Mouse (Mus musculus) embryonic facial prominence, embryonic 14.5 days (tissue): ENCODE results near the gene Gm11437. TPM values are rescaled to one million over a fixed set of nuclear protein-coding genes. Genes with fewer than 3 reads are reported as not detected.

ENCODE experiments used
- ATAC-seq: fragments of 200-750 bp; cut with Nextera tagmentation; 2 replicates; pipeline ENCODE4 v1.8.0; 2017; ENCODE audit warnings: low read depth, moderate number of reproducible peaks, moderate TSS enrichment
- DNase-seq: peaks from one replicate; pipeline ENCODE4 v3.0.0-alpha.2; 2015; ENCODE audit warnings: low spot score
- H3K27ac ChIP-seq: fragments of 300-500 bp; sonication (generic); replicated peaks from 2 replicates; pipeline ENCODE4 v1.5.1; 2014; ENCODE audit warnings: low read depth, mild to moderate bottlenecking, low read length, moderate library complexity
- H3K27me3 ChIP-seq: fragments of 300-500 bp; sonication (generic); replicated peaks from 2 replicates; pipeline ENCODE4 v1.6.1; 2014; ENCODE audit warnings: low read length; ENCODE audit not compliant: control insufficient read depth, insufficient read depth
- H3K36me3 ChIP-seq: fragments of 300-500 bp; sonication (generic); 2 replicates; pipeline ENCODE4 v1.6.1; 2014; ENCODE audit warnings: low read length, mixed read lengths; ENCODE audit not compliant: control insufficient read depth, insufficient read depth
- H3K4me1 ChIP-seq: fragments of 300-500 bp; sonication (generic); 2 replicates; pipeline ENCODE4 v1.6.1; 2014; ENCODE audit warnings: antibody characterized with exemption, low read length; ENCODE audit not compliant: control insufficient read depth, insufficient read depth
- H3K4me2 ChIP-seq: fragments of 300-500 bp; sonication (generic); 2 replicates; pipeline ENCODE4 v1.6.1; 2014; ENCODE audit warnings: low read depth, mild to moderate bottlenecking, low read length, moderate library complexity, mixed read lengths
- H3K4me3 ChIP-seq: fragments of 300-500 bp; sonication (generic); 2 replicates; pipeline ENCODE4 v1.5.1; 2014; ENCODE audit warnings: low read depth, mild to moderate bottlenecking, low read length
- H3K9ac ChIP-seq: fragments of 300-500 bp; sonication (generic); 2 replicates; pipeline ENCODE4 v1.6.1; 2014; ENCODE audit warnings: low read depth, mild to moderate bottlenecking, low read length, moderate library complexity, mixed read lengths
- H3K9me3 ChIP-seq: fragments of 300-500 bp; sonication (generic); 2 replicates; pipeline ENCODE4 v1.6.1; 2016; ENCODE audit warnings: low read length; ENCODE audit not compliant: control insufficient read depth
- WGBS: fragments of 180-500 bp; shearing (Covaris S2); extraction: QIAGEN DNeasy Blood & Tissue Kit; methylation state at CpG from one replicate; pipeline ENCODE4 v1.1.7; 2014; 5-methylcytosine and 5-hydroxymethylcytosine counted together
- polyA plus RNA-seq: library from polyadenylated mRNA; unstranded; fragments of >200 nt; fragmentation: Nextera tagmentation; extraction: Ambion mirVana; gene quantifications from 2 replicates; pipeline ENCODE4 v1.2.1, GENCODE M21; 2014

The Gm11437 gene
- polyA plus RNA-seq = not detected in 2 replicates

GRCm38 (mm10) chr11:84167046-84167526, at the start of gene Gm11437:
Gene Gm11437, minus strand, starts transcription at chr11:84167476.
- H3K4me3 ChIP-seq = no peak within 1 kb of the TSS
- H3K4me2 ChIP-seq = no peak within 1 kb of the TSS
- no peaks in the 10 kb centered on the region for H3K27me3 ChIP-seq
- no peak within 1 kb of the TSS for H3K27ac ChIP-seq
- DNase-seq = no peak
- no peaks in the 10 kb centered on the region for H3K9me3 ChIP-seq
- WGBS = 82% methylated on average over 5 of the region's 5 CpGs
- H3K36me3 ChIP-seq = no peaks in the 10 kb centered on the region
- no peak for ATAC-seq
- H3K9ac ChIP-seq = no peak within 1 kb of the TSS
- no peaks in the 10 kb centered on the region for H3K4me1 ChIP-seq

GRCm38 (mm10) chr11:84210876-84211275, 43.6 kb upstream of the Gm11437 start:
- no peak overlapping the region for H3K27ac ChIP-seq
- DNase-seq (no peak), ATAC-seq (no peak)
- 89% methylated on average over 6 of the region's 6 CpGs for WGBS
- peaks cover 4% of the 10 kb centered on the region; the same call in 1 of the 2 replicates for H3K36me3 ChIP-seq
- H3K9me3 ChIP-seq = no peaks in the 10 kb centered on the region
- H3K27me3 ChIP-seq = no peaks in the 10 kb centered on the region
- H3K9ac ChIP-seq = no peak overlapping the region
- no peaks in the 10 kb centered on the region for H3K4me1 ChIP-seq
- H3K4me3 ChIP-seq = no peak overlapping the region
- H3K4me2 ChIP-seq = no peak overlapping the region

- no peak overlapping the region for H3K4me2 ChIP-seq
- H3K9me3 ChIP-seq = no peaks in the 10 kb centered on the region
- H3K4me1 ChIP-seq = no peaks in the 10 kb centered on the region
- H3K27me3 ChIP-seq = no peaks in the 10 kb centered on the region
- no peak overlapping the region for H3K27ac ChIP-seq
- no peak overlapping the region for H3K9ac ChIP-seq
- H3K36me3 ChIP-seq = 0 out of 2 replicates have a peak, but pooled peaks cover 4% of the 10 kb centered on the region
- DNase-seq (no peak), ATAC-seq (no peak)
- WGBS = 60% methylated on average over 4 of the region's 4 CpGs
- no peak overlapping the region for H3K4me3 ChIP-seq
Measured at GRCm38 (mm10) chr11:84205776-84206175, 38.5 kb upstream of the Gm11437 start.

DNA sequence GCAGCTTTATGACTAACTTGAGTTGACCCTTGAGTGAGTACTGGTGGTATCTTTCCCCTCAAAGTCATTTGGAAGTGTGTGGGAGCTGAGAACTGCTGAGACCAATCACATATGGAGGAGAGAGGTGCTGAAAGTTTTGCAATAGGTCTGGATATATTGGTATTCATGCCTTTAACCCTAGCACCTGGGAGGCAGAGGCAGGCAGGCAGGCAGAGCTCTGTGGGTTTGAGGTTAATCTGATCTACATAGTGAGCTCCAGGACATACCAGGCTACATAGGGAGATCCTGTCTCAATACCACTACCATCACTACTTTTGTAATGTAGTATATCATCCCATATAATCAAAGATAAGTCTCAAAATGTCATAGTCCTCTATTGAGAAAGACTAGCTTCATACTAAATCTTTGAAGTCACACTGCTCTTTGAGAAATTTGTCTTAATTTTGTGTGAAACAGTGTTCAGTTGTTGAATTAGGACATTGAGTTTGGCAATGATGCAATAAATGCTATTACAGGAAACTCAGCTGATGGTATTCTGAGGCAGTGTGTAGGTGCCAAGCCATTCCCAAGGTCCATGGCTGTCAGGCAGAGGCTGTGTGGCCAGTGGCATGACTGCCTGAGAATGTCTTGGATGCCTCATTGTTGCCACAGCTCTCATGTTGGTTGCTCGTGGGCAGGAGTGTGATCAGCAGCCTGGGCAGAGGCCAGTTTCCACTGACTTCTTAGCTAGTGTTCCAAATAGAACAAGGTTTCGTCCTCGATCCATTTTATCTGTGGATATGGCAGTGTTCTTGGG, 30.5 kb upstream of the Gm11437 start:
- Histone ChIP-seq H3K4me1 (no peaks in the 10 kb centered on the region), H3K36me3 (peaks cover 27% of the 10 kb centered on the region), H3K27me3 (no peaks in the 10 kb centered on the region), H3K4me2 (no peak overlapping the region), H3K27ac (no peak overlapping the region), H3K9me3 (no peaks in the 10 kb centered on the region), H3K4me3 (no peak overlapping the region), H3K9ac (no peak overlapping the region)
- no peak for ATAC-seq
- 90% methylated on average over 3 of the region's 3 CpGs for WGBS
- no peak for DNase-seq

GRCm38 (mm10) chr11:84194751-84195150, 27.5 kb upstream of the Gm11437 start:
- H3K9me3 ChIP-seq = no peaks in the 10 kb centered on the region
- DNase-seq (no peak), ATAC-seq (no peak)
- H3K27ac ChIP-seq = no peak overlapping the region
- no peak overlapping the region for H3K9ac ChIP-seq
- peaks cover 23% of the 10 kb centered on the region for H3K36me3 ChIP-seq
- H3K4me3 ChIP-seq = no peak overlapping the region
- no peaks in the 10 kb centered on the region for H3K4me1 ChIP-seq
- H3K4me2 ChIP-seq = no peak overlapping the region
- H3K27me3 ChIP-seq = no peaks in the 10 kb centered on the region
- 87% methylated on average over 3 of the region's 3 CpGs for WGBS

DNA sequence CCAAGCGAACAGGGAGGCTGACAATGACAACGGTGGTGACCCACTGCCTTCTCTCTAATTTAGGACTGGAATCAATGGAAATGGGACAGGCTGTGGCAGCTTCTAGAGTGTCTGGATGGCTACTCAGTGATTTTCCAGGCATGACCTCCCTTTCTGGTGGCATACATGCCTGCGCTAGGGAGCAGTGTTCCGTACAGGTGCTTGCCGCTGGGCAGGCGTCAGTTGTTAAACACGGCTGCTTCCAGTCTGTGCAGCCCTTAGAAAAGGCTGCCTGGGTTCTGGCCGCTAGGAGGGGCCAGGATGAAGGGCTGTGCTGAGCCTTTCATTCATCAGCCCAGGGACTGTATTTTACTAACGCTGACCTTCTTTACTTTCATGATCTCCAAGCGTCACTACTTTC, 26.0 kb upstream of the Gm11437 start:
- Histone ChIP-seq H3K36me3 (peaks cover 18% of the 10 kb centered on the region), H3K9ac (no peak overlapping the region), H3K4me2 (no peak overlapping the region), H3K27ac (no peak overlapping the region), H3K9me3 (no peaks in the 10 kb centered on the region), H3K27me3 (no peaks in the 10 kb centered on the region), H3K4me3 (no peak overlapping the region), H3K4me1 (no peaks in the 10 kb centered on the region)
- ATAC-seq = no peak
- 79% methylated on average over 10 of the region's 10 CpGs for WGBS
- no peak for DNase-seq

GRCm38 (mm10) chr11:84190581-84191233, 23.4 kb upstream of the Gm11437 start:
- H3K4me2 ChIP-seq = no peak overlapping the region
- peaks cover 3% of the 10 kb centered on the region; the same call in 1 of the 2 replicates for H3K36me3 ChIP-seq
- H3K4me1 ChIP-seq = no peaks in the 10 kb centered on the region
- H3K9ac ChIP-seq = no peak overlapping the region
- ATAC-seq (no peak), DNase-seq (no peak)
- H3K27ac ChIP-seq = no peak overlapping the region
- WGBS = 77% methylated on average over 8 of the region's 8 CpGs
- no peaks in the 10 kb centered on the region for H3K9me3 ChIP-seq
- H3K27me3 ChIP-seq = no peaks in the 10 kb centered on the region
- no peak overlapping the region for H3K4me3 ChIP-seq

- Histone ChIP-seq H3K4me1 (no peaks in the 10 kb centered on the region), H3K9ac (no peak overlapping the region), H3K27me3 (no peaks in the 10 kb centered on the region), H3K4me3 (no peak overlapping the region), H3K4me2 (no peak overlapping the region), H3K9me3 (no peaks in the 10 kb centered on the region), H3K27ac (no peak overlapping the region), H3K36me3 (no peaks in the 10 kb centered on the region)
- 79% methylated on average over 3 of the region's 3 CpGs for WGBS
- ATAC-seq (no peak), DNase-seq (no peak)
Measured at GRCm38 (mm10) chr11:84188530-84188929, 21.3 kb upstream of the Gm11437 start.
